Mouse (Mus musculus): ENCODE measurements at regions not wholly inside any gene's neighbourhood (a gene's known extent, or its start where the extent isn't known, plus 50 kb on each side); places are given as distances from the start of the nearest gene placed in this dataset.

DNA sequence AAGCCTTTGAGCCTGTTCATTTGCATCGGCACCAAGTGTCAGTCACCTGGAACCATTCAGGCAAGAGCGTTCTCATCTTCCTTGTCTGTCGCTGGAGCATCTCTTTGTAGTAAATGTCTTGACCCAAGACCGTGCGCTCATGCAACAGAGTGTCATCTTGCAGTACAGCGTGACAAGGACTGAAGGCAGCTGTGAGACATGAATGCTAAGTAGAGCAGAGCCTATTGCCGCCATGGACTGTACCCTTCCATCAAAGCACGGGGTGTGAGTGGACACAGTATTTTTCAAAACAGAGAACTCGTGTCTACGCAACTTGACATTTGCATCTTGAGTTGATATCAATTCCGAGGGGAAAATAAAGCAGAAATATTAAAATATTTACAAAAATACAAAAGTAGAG lies 287.4 kb upstream of the Gpc5 start:
- TF ChIP-seq CTCF (IDR thresholded peaks at IDR 0.05): no peak
- no peak for TF ChIP-seq POLR2A (IDR thresholded peaks at IDR 0.05; ENCODE audit: insufficient read depth, low read depth, low read length)

All from heart, adult 2 months (tissue).